Mouse (Mus musculus) lung, adult 2 months (tissue): ENCODE data around the gene Fbxo22.

Experiments used
- CTCF ChIP-seq: fragments of 200-500 bp; IDR thresholded peaks from 2 replicates; pipeline ENCODE4 v1.5.1; 2011; ENCODE audit warnings: mild to moderate bottlenecking, low read length, control low read depth; ENCODE audit not compliant: insufficient read depth
- POLR2A ChIP-seq: fragments of 200-500 bp; IDR thresholded peaks from 2 replicates; pipeline ENCODE4 v1.6.1; 2011; ENCODE audit warnings: low read depth, mild to moderate bottlenecking, control low read depth, low read length, borderline replicate concordance; ENCODE audit errors: extremely low read depth

DNA sequence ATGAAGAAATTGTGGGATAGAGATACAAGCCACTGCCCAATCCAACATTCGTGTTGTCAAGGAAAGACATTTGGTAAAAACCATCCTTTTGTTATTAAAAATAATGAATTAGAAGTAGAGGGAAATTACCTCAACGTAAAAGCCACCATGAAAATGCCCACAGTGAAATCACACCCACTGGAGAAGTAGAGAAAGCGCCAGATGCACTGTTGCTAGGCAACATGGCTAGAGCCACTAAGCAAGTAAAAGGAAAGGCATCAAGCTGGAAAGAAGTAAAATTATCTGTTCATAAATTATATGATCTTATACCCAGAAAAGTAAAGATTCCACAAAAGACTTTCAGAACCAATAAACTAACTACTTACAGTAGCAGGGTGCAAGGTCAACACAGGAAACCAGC is 17.5 kb downstream of the Fbxo22 start:
- TF ChIP-seq POLR2A: no peak
- no peak for TF ChIP-seq CTCF
